Mouse (Mus musculus) layer of hippocampus, adult 18-20 months (tissue): ENCODE results near the gene Macf1. TPM values are rescaled to one million over a fixed set of nuclear protein-coding genes. Genes with fewer than 3 reads are reported as not detected.

Experiments
- DNase-seq, 2 experiments: peaks; one replicate each; pipeline ENCODE4 v3.0.0; 2022; ENCODE audit warnings: low spot score in 2 of 2
- long read RNA-seq: library from polyadenylated mRNA; stranded (forward); transcript quantifications from one replicate; pipeline ENCODE4 v2.0.0, GENCODE M21; 2021
- total RNA-seq, 2 experiments: library from RNA; stranded (reverse); gene quantifications; 2 replicates each; pipeline ENCODE4 v1.2.3; 2021

The Macf1 gene
- 100 to 1,000 TPM; 219 to 233 TPM for total RNA-seq
- long read RNA-seq, partial matches to known transcripts: 5 of 20 reads
- long read RNA-seq, other reads (novel, unspliced or antisense): 15 of 20 reads

- no peak for DNase-seq
Measured at GRCm38 (mm10) chr4:123684260-123684659, at the start of gene Macf1. TSS of gene Macf1 (minus strand) at chr4:123684360.

GRCm38 (mm10) chr4:123733532-123733931, 49.4 kb upstream of the Macf1 start:
- DNase-seq: no peak

DNA sequence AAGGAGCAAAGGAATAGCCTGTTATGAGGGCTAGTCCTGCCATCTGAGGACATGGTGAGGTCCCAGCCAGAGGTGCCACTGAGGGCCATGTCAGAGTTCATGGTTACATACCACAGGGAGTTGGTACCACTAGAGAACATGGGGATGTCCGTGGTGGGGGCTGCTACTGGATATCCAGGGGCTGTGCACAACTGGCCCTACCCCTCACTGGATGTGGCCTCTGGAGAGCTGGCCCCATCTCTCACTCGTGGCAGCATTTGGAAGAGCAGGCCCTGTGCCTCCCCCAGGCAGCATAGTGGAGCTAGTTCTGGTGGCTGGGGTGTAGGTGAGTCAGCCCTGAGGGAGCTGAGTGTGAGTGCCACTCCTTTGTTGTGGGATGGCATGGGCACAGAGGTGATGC, 48.8 kb upstream of the Macf1 start:
- no peak for DNase-seq

- DNase-seq: no peak
Measured at GRCm38 (mm10) chr4:123732163-123732910, 48.2 kb upstream of the Macf1 start.

- no peak for DNase-seq
Measured at GRCm38 (mm10) chr4:123721761-123722160, 37.6 kb upstream of the Macf1 start.

- no peak for DNase-seq
Measured at GRCm38 (mm10) chr4:123718434-123718780, 34.2 kb upstream of the Macf1 start.

DNA sequence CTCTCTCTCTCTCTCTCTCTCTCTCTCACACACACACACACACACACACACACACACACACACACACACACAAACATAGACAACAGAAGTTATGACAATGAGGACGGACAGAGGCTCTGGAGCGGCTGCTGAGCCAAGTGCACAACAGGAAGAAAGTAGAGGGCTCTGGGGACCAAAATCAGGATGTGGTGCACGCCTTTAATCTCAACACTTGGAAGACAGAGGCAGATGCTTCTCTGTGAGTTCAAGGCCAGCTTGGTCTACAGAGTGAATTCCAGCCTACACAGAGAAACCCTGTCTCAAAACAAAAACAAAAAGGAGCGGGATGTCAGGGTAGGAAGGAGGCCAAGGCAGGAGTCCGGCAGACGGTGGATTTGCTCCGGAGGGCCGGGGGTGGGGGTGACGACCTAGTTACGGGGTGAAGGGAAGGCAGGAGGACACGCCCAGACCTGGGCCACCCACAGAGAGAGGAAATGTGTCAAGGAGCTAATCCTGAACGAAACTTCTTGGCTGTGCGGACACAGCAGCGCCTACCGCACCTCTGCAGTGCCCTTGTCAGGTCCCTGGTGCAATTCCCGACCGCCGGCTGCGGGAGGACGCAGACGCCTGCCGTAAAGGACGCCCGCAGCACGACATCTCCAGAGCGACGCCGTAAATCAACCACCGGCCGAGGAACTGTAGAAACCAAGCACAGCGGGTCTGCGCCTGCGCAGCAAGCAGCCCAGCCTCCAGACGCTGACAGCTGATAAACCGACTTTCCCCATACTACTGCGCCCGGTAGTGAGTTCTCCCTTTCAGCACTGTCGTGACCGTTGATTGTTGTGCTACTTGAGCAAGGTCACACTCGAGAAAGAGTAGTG, 33.6 kb upstream of the Macf1 start, which contains the start of gene Ndufs5:
Gene Ndufs5 (minus strand): TSS at position 629 of the 860 bp plus-strand sequence.
- peak; percentile 94 to 98 for DNase-seq

DNA sequence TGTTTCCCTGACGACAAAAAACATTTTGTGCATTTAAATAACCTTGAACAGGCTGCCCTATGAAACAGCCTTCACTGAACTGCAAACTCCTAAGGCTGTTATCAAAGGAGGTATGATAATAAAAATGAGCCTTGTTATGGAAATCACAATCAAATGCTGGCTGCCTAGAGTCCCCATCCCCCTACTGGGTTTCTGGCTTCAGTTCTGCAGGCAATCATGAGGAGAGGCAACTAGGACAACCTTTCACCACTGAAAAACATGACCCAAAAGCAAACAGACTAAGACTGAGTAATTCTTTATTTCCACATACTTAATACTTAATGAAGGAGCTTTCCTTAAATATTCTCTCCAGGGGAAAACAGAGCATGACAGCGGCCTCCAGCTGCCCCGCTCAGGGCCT, 28.3 kb upstream of the Macf1 start:
- DNase-seq: no peak

- no peak for DNase-seq
Measured at GRCm38 (mm10) chr4:123707340-123707739, 23.2 kb upstream of the Macf1 start.

- no peak for DNase-seq
Measured at GRCm38 (mm10) chr4:123705340-123705739, 21.2 kb upstream of the Macf1 start.

- no peak for DNase-seq
Measured at GRCm38 (mm10) chr4:123693384-123693783, 9.2 kb upstream of the Macf1 start.

DNA sequence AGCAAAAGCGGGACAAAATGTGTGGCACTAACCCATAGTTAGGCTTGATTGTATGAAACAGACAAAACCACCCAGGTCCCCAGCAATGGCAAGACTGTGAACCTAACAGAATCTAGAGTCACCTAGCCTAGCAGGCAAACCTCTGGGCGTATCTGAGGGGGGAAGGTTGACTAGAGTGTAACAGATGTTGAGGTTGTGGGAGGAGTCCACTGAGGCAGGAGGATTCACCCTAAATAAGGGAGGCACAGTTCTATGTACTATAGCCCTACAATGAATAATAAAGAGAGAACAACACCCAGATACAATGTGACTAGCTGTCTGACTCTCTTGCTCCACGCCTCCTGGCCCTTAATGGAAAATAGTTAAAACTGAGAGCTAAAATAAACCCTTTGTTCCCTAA, 7.9 kb upstream of the Macf1 start:
- no peak for DNase-seq

- no peak for DNase-seq
Measured at GRCm38 (mm10) chr4:123690311-123690710, 6.2 kb upstream of the Macf1 start.

- DNase-seq: no peak
Measured at GRCm38 (mm10) chr4:123687025-123687781, 3.0 kb upstream of the Macf1 start.

DNA sequence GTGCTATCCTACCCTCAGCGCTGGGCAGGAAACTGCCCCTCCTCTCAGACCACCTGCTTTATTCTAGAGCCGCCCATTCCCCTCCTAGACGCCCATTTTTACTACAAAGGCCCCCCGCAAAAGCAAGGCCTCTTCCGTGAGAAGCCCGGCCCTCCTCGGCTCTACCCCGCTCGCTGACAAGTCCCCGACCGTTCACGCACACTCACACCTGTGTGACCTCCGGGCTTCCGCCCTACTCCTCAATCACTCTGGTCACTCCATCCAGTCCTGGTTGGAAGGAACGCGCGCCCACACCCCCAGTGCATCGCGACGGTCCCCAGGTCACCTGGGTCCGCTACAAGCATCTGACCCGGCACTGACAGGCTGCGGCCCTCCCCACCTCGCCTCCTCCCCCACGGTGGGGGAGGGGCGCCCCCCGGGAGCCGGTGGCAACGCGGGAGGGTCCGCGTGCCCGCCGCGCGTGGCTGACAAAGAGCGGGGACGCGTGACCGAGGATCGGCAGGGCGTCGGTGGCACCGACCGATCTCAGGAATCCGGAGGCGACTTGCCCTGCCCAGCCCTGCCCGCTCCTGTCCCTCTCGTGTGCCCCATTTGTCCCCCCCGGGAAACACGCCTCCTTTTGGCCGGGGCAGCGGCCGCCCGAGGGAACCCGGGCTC, 2.3 kb upstream of the Macf1 start:
- DNase-seq: no peak

GRCm38 (mm10) chr4:123685506-123686242, 1.5 kb upstream of the Macf1 start:
- no peak for DNase-seq

- DNase-seq: no peak
Measured at GRCm38 (mm10) chr4:123685046-123685445, 886 bp upstream of the Macf1 start.

GRCm38 (mm10) chr4:123682291-123682690, 1.9 kb downstream of the Macf1 start:
- no peak for DNase-seq

- no peak for DNase-seq
Measured at GRCm38 (mm10) chr4:123680962-123681361, 3.2 kb downstream of the Macf1 start.
